Mouse (Mus musculus) T-helper 17 cell (primary cell): ENCODE data around the gene Lmnb2.

ENCODE experiments used
- in situ Hi-C, 2 experiments: fragments of 300-600 bp; cut with MboI, MseI; formaldehyde crosslinking; loops; 1 replicate in 1 of 2; 2 replicates in 1 of 2; pipeline ENCODE4 v1.15.1; 2025; ENCODE audit warnings: high pct_unique_total_duplicates in 2 of 2

Gene Lmnb2

DNA sequence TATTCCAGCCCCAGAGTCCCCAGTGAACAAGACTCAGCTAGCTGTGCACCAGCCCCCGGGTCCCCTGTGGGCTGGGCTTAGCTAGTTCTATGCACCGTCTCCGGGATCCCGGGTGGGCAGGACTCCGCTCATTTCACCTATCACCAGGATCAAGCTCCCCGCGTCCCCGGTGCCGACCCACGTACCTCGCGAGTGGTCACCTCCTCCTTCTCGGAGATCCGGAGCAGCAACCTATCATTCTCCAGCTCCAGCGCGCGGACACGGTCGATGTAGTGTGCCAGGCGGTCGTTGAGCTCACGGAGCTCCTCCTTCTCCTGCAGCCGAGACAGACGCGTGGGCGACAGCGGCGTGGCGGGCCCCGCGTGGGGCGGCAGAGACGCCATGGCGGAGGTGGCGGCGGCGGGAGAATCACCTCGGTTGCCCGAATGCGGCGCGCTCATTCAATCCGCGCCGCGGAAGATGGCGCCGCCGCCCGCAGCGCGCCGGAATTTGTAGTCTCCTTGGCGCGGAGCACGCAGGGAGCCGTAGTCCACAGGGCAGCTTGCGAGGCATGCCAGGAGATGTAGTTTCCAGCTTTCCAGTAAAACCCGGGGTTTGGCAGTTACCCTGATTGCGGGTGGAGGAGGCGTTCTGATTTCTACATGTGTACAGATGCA is at the start of gene Lmnb2:
Gene Lmnb2 (minus strand): TSS at position 467 of the 656 bp plus-strand sequence.
- in situ Hi-C loops = no loop called here

GRCm38 (mm10) chr10:80967101-80967656 is 49.1 kb upstream of the Lmnb2 start:
- in situ Hi-C loops = no loop called here

DNA sequence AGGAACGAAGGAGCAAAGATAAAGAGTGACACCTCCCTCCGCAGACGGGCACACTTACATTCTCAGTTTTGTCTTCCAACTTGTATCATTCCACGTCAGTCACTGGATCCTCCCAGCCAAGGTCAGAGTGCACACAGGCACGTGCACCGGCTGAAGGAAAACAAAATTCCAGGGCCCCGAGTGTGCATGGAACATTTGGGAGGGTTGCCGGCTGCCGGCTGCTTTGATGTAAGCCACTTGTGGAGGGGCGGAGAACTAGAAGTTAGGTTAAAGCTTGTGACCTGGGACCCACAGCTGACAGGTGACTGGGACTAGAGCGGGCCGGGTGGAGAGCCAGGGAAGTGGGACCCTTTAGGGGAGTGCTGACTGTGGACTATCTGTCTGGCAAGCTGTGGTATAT is 48.3 kb upstream of the Lmnb2 start:
- in situ Hi-C loops = no loop called here

DNA sequence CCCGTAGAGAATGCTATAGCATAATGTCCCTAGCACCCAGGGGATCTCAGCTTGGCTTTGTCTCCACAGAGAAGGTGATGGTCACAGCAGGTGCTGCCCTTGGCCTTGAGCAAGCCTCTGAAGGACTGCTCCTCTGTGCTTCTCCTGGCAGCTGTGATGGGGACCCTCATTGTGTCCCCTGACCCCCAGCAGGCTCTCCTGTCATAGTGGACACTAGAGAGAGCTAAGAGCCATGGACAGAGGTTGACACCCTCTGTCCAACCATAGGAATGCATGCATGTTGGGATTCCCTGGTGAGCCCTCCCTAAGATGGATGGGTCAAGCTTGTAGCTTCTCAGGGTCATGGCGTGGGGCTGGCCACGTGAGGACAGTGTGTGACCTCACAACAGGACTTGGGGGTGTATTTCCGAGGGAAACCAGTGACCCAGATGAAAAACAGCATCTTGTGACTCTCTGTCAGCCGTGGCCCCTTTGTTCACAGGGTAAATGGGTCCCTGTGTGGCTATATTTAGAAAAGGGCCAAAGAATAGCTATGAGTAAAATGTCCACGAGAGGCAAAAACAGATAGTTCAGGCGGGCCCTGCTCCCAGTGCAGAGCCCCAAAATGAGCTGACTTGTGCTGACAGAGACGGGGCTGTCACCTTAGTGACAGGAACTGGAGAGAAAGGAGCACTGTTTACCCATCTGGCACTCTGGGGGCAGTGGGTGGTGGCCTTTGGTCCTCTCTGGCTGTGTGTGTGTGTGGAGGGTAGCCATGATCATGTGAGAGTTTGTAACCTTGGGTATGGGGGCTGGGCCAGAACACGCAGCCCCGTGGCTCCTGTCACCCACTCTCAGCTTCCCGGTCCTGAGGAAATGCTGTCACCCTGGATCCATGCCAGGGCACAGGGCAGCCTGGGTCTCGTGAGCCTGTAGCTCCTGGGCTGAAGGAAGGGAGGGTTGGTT is 45.3 kb upstream of the Lmnb2 start:
- in situ Hi-C loops = no loop called here

GRCm38 (mm10) chr10:80962585-80962984 is 44.5 kb upstream of the Lmnb2 start:
- in situ Hi-C loops = no loop called here

DNA sequence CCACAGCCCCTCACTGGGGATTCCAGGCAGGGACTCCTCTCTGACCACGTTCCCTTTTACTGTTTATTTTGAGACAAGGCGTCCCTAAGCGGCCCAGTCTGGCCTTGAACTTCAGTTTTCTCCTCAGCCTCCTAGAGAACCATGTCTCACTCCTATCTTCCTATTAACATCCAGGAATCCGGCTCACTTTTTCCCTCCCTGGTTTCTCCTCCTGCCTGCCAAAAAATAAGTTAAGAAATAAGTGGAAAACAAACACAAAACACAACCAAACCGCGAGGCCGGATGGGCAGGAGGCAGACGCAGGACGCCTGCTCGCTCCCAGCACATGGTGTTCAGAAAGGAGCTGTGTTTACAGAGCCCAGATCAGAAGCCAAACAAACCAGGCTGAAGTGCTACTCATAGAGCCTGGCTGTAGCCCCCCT is 44.0 kb upstream of the Lmnb2 start:
- in situ Hi-C loops = no loop called here

DNA sequence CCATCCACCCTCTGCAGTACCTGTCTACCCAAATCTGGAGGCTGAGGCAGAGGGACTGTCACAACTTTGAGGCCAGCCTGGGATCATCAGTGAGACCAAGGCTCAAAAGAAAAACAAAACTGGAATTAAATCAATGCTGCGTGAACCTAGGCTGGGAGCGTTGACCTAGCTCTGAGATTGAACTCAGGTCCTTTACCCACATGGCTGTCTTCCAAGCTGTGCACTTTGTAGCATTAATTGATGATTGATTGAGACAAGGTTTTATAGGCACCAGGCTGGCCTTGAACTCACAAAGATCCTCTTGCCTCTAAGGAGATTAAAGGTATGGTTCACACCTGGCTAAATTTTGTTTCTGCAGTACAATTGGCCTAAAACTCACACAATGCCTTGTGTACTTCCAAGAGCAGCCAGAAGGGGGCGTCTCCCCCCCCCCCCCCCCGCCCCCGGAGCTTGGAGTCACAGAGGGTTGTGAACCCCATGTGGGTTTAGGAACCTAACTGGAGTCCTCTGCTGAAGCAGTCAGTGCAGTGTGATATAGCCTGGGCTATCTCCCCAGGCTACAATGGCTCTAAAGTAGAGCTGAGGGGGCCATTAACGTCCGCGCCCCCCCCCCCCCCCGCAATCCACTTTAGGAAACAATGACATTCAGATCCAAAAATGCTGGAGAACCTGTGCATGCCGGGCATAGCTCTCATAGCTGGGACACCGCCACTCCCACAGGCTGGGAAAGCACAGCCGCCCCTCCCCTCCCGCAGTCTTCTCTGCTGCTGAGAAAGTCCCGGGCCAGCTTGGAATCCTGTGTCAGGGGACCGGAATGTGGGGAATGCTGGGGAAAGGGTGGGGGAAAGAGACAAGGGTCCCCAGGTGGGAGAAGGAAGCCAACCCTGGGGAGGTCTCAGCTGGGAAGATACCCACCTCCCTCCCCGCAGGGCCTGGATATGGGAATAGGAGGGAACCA is 42.8 kb upstream of the Lmnb2 start:
- in situ Hi-C loops = no loop called here

GRCm38 (mm10) chr10:80958979-80959637 is 41.1 kb upstream of the Lmnb2 start:
- in situ Hi-C loops = no loop called here

DNA sequence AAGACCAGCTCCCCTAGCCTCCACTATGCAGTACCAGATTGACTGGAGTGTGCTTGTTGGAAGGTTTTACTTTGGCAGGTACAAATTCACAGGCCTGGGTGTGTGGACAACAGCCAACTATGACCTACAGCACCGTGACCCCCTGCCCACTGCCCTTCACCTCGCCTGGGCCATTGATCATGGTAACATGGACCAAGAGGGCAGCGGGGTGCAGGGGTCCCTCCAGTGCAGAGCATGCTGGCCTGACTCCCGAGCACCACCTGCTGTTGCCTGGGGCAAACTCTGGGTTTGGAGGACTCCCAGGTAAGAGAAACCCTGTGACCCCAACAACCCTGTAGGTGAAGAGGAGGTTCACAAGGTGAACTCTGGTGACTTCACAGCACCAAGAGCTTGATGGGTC is 39.7 kb upstream of the Lmnb2 start:
- in situ Hi-C loops = no loop called here

DNA sequence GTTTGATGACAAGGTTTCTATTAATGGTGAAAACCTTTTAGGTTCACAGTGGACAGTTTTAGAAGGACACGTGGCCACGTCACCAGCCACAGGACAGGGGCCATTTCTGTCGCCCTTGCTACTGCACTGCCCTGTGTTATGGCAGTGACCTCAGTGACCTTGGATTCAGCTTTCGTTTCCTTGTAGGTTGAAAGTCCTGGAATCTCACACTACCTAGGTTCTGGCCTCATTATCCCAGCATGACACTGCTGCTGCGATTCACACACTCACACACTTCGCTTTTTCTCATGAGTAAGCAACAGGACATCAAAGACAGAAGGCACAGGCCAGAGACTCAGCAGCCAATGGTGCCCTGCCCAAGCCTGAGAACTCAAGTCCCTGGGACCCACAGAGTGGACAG is 38.9 kb upstream of the Lmnb2 start:
- in situ Hi-C loops = no loop called here

DNA sequence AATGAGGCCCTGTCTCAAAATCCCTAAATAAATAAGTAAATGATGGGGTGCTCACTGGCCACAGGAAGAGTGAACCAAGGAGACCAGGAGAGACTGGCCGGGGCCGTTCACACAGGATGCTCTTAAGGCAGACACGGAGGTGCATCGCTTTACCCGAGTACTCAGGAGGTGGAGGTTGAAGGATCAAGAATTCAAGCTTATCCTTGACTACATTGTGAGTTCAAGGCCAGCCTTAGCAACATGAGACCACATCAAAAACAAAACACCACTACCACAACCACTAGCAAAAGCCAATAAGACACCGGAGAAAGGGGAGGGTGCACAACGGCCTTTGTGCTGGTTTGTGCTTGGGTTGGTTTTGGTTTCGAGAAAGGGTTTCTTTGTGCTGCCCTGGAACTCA is 38.3 kb upstream of the Lmnb2 start:
- in situ Hi-C loops = no loop called here

GRCm38 (mm10) chr10:80955536-80955935 is 37.5 kb upstream of the Lmnb2 start:
- in situ Hi-C loops = no loop called here

- in situ Hi-C loops = no loop called here
Measured at GRCm38 (mm10) chr10:80954843-80955242, 36.8 kb upstream of the Lmnb2 start.

DNA sequence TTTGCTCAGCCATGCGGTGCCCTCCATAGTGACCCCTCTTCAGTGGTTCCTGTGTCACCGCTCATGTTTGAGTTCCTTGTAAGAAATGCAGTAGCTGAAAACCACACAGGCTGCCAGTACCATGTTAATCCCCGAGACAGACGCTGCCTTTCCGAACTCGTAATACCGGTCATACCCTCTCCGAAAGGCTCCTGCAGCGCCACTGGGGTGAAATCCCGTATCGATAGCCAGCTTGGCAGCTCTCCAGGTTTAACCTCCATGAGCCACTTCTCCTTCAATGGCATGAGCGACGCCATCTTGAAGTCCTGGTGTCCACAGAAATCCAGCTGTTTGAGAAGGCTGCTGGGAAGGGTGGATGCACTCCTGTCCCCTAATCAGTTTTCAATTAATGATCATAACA is 36.4 kb upstream of the Lmnb2 start:
- in situ Hi-C loops = no loop called here

DNA sequence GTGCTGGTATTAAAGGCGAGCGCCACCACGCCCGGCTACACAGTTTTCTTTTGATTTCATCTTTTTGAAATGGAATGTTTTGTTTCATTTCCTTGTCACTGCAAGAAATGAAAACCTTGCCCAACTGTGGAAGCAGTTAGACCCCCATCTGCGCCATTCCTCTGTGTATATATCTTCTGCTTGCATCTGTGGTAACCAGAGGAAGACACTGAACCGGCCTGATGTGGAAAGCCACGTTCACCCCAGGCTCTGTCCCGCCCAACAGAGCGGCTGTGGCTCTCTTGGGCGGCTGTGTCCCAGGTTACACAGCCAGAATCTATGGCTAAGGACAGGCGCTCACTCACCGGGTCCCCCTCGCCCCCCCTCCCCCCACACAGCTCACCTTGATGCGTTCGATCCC is 34.4 kb upstream of the Lmnb2 start:
- in situ Hi-C loops = no loop called here

DNA sequence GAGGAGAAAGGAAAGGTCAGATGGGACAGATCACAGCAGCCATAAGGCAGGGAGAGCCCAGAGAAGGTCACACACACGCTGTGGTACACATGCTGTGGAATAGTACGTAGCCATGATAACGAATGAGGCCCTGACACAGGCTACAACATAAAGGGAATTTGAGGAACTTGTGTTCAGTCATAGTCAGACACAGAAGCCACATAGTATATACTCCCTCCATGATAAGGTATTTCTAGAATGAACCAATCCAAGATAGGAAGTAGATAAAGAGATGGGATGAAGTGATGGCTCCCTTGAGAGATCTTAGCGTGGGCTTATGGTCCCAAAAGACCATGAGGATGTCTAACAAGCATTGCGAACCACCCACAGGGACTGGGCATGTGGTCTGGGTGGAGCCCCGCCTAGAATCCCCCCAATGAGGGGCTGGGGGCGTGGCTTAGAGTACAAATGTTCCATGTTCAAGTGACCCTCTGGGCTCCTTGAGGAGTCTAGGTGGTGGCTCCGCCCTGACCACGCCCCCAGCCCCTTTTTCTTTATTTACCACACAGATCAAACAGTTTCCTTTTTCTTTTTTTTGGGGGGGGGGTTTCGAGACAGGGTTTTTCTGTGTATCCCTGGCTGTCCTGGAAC is 33.8 kb upstream of the Lmnb2 start:
- in situ Hi-C loops = no loop called here

- in situ Hi-C loops = no loop called here
Measured at GRCm38 (mm10) chr10:80950314-80950713, 32.3 kb upstream of the Lmnb2 start.

- in situ Hi-C loops = loop anchor here (10.0 to 25.0 kb wide), 2 partner anchors 64 to 1813 kb away; partner anchors contain the start of gene Nfyb (in 1 of the 2)
Measured at GRCm38 (mm10) chr10:80949081-80949480, 31.0 kb upstream of the Lmnb2 start.

DNA sequence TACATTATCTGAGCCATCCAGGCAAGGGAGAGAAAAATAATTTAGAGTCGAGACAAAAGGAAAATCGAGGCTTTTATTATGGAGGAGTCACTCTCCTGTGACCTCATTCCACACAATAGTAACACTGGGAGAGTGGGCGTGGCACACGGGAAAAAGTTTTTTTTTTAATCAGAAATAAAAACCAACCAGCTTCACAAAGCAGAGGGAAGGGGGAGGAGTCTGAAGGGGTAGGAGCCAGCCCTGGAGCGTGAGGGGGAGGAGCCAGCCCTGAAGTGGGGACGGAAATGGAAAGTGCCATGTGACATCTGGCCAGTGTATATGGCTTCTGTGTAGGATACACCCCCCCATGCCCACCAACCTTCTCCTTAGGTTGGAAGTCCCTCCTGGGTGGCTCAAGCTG is 30.5 kb upstream of the Lmnb2 start:
- in situ Hi-C loops = loop anchor here (10.0 to 25.0 kb wide), 2 partner anchors 64 to 1814 kb away; partner anchors contain the start of gene Nfyb (in 1 of the 2)

GRCm38 (mm10) chr10:80947802-80948201 is 29.8 kb upstream of the Lmnb2 start:
- in situ Hi-C loops = loop anchor here (10.0 to 25.0 kb wide), 2 partner anchors 63 to 1814 kb away; partner anchors contain the start of gene Nfyb (in 1 of the 2)
